Mouse (Mus musculus): Measurements from ENCODE around the gene Ino80b. TPM values are rescaled to one million over a fixed set of nuclear protein-coding genes. Genes with fewer than 3 reads are reported as not detected.
"Not testable (repeated sequence)": the region's sequence is repeated elsewhere in the genome, so short reads cannot be mapped to it uniquely, and the experiment has no call there.

Gene Ino80b
- polyA plus RNA-seq, 1 experiment from 2014 or later, result 8.5 TPM

GRCm38 (mm10) chr6:83165026-83165606, 39.9 kb upstream of the Ino80b start:
- peak overlapping the region; percentile 69 for H3K4me3 ChIP-seq (ENCODE audit: low read depth, low read length)
- no peaks in the 10 kb centered on the region for H3K36me3 ChIP-seq (ENCODE audit: control insufficient read depth, insufficient read depth)
- peak overlapping the region; percentile 68; the same call in 1 of the 2 replicates for H3K9ac ChIP-seq (ENCODE audit: low read depth, low read length)
- no peak for TF ChIP-seq CTCF (IDR thresholded peaks at IDR 0.05; ENCODE audit: low read depth)
- H3K27me3 ChIP-seq (replicated peaks; ENCODE audit: control insufficient read depth, insufficient read depth, low read length), result peaks cover 13% of the 10 kb centered on the region; the same call in 1 of the 2 replicates
- H3K4me1 ChIP-seq (replicated peaks; ENCODE audit: control insufficient read depth, insufficient read depth, low read length), result peaks cover 12% of the 10 kb centered on the region; the same call in 1 of the 2 replicates
- ATAC-seq, result peak; percentile 6; the same call in 1 of the 2 replicates
- H3K4me2 ChIP-seq (replicated peaks; ENCODE audit: low read depth), result peak overlapping the region; percentile 59
- 3% methylated on average over 6 of the region's 6 CpGs for WGBS
- peak overlapping the region; percentile 3; the same call in 1 of the 2 replicates for H3K27ac ChIP-seq (ENCODE audit: low read depth, low read length)
- H3K9me3 ChIP-seq (ENCODE audit: control insufficient read depth), result no peaks in the 10 kb centered on the region

- peak; percentile 34 for ATAC-seq
- TF ChIP-seq CTCF (IDR thresholded peaks at IDR 0.05; ENCODE audit: low read depth), result peak; percentile 85
- Histone ChIP-seq H3K27ac (ENCODE audit: low read depth, low read length) (no peak overlapping the region), H3K27me3 (replicated peaks; ENCODE audit: control insufficient read depth, insufficient read depth, low read length) (peaks cover 13% of the 10 kb centered on the region; the same call in 1 of the 2 replicates), H3K9me3 (ENCODE audit: control insufficient read depth) (no peaks in the 10 kb centered on the region), H3K4me2 (replicated peaks; ENCODE audit: low read depth) (peak overlapping the region; percentile 88), H3K9ac (ENCODE audit: low read depth, low read length) (peak overlapping the region; percentile 45), H3K36me3 (ENCODE audit: control insufficient read depth, insufficient read depth) (no peaks in the 10 kb centered on the region), H3K4me3 (ENCODE audit: low read depth, low read length) (peak overlapping the region; percentile 52), H3K4me1 (replicated peaks; ENCODE audit: control insufficient read depth, insufficient read depth, low read length) (0 out of 2 replicates have a peak, but pooled peaks cover 12% of the 10 kb centered on the region)
- under 1% methylated on average over 8 of the region's 8 CpGs for WGBS
Measured at GRCm38 (mm10) chr6:83162701-83163100, 37.5 kb upstream of the Ino80b start.

GRCm38 (mm10) chr6:83161921-83162641, 36.9 kb upstream of the Ino80b start:
- Histone ChIP-seq H3K36me3 (ENCODE audit: control insufficient read depth, insufficient read depth) (no peaks in the 10 kb centered on the region), H3K4me1 (replicated peaks; ENCODE audit: control insufficient read depth, insufficient read depth, low read length) (0 out of 2 replicates have a peak, but pooled peaks cover 12% of the 10 kb centered on the region), H3K9me3 (ENCODE audit: control insufficient read depth) (no peaks in the 10 kb centered on the region), H3K9ac (ENCODE audit: low read depth, low read length) (peak overlapping the region; percentile 45), H3K4me3 (ENCODE audit: low read depth, low read length) (peak overlapping the region; percentile 52), H3K4me2 (replicated peaks; ENCODE audit: low read depth) (peak overlapping the region; percentile 88), H3K27me3 (replicated peaks; ENCODE audit: control insufficient read depth, insufficient read depth, low read length) (peaks cover 13% of the 10 kb centered on the region; the same call in 1 of the 2 replicates), H3K27ac (ENCODE audit: low read depth, low read length) (no peak overlapping the region)
- TF ChIP-seq CTCF (IDR thresholded peaks at IDR 0.05; ENCODE audit: low read depth), result no peak
- under 1% methylated on average over 49 of the region's 49 CpGs for WGBS
- ATAC-seq, result peak; percentile 37

DNA sequence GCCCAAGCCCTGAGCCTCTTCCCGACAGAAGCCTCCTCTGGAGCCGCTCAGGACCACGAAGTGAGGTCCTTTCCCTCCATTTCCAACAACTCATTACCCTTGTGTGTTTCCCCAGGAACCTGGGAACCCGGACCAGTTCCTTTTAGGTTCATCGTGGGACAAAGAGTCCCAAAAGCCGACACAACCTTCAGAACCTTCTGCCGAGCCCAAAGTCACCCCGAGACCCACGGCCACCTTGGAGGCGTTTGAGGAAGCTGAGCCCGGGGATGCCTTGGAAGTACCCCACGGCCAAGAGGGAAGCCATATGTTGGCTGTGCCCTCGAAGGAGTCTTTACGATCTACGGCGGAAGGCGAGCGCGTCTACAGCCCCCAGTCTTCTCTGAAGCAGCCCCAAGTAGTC, 36.2 kb upstream of the Ino80b start:
- H3K4me1 ChIP-seq (replicated peaks; ENCODE audit: control insufficient read depth, insufficient read depth, low read length), result 0 out of 2 replicates have a peak, but pooled peaks cover 12% of the 10 kb centered on the region
- H3K9ac ChIP-seq (ENCODE audit: low read depth, low read length), result peak overlapping the region; percentile 45; the same call in 1 of the 2 replicates
- WGBS, result 22% methylated on average over 19 of the region's 19 CpGs
- H3K4me3 ChIP-seq (ENCODE audit: low read depth, low read length), result peak overlapping the region; percentile 52
- TF ChIP-seq CTCF (IDR thresholded peaks at IDR 0.05; ENCODE audit: low read depth), result no peak
- no peak overlapping the region for H3K27ac ChIP-seq (ENCODE audit: low read depth, low read length)
- H3K9me3 ChIP-seq (ENCODE audit: control insufficient read depth), result no peaks in the 10 kb centered on the region
- ATAC-seq, result no peak
- H3K27me3 ChIP-seq (replicated peaks; ENCODE audit: control insufficient read depth, insufficient read depth, low read length), result peaks cover 13% of the 10 kb centered on the region; the same call in 1 of the 2 replicates
- H3K4me2 ChIP-seq (replicated peaks; ENCODE audit: low read depth), result peak overlapping the region; percentile 88
- H3K36me3 ChIP-seq (ENCODE audit: control insufficient read depth, insufficient read depth), result no peaks in the 10 kb centered on the region

- 25% methylated on average over 3 of the region's 3 CpGs for WGBS
- H3K9me3 ChIP-seq (ENCODE audit: control insufficient read depth); H3K36me3 ChIP-seq (ENCODE audit: control insufficient read depth, insufficient read depth); H3K4me2 ChIP-seq (replicated peaks; ENCODE audit: low read depth); H3K27ac ChIP-seq (ENCODE audit: low read depth, low read length); H3K4me3 ChIP-seq (ENCODE audit: low read depth, low read length); H3K9ac ChIP-seq (ENCODE audit: low read depth, low read length); ATAC-seq: not testable (repeated sequence)
- Histone ChIP-seq H3K27me3 (replicated peaks; ENCODE audit: control insufficient read depth, insufficient read depth, low read length) (peaks cover 13% of the 10 kb centered on the region; the same call in 1 of the 2 replicates), H3K4me1 (replicated peaks; ENCODE audit: control insufficient read depth, insufficient read depth, low read length) (peaks cover 17% of the 10 kb centered on the region)
- TF ChIP-seq CTCF (IDR thresholded peaks at IDR 0.05; ENCODE audit: low read depth), result peak; percentile 76
Measured at GRCm38 (mm10) chr6:83159456-83159855, 34.2 kb upstream of the Ino80b start.

GRCm38 (mm10) chr6:83156259-83156684, 31.0 kb upstream of the Ino80b start, which contains the start of the genes Wdr54 and 1700003E16Rik:
Wdr54 (minus strand) TSS chr6:83156397.
1700003E16Rik (plus strand) TSS chr6:83156404.
- H3K4me1 ChIP-seq (replicated peaks; ENCODE audit: control insufficient read depth, insufficient read depth, low read length), result peaks cover 6% of the 10 kb centered on the region
- H3K36me3 ChIP-seq (ENCODE audit: control insufficient read depth, insufficient read depth), result peaks cover 13% of the 10 kb centered on the region
- H3K4me2 ChIP-seq (replicated peaks; ENCODE audit: low read depth), result peak within 1 kb of the TSS; percentile 88
- H3K27me3 ChIP-seq (replicated peaks; ENCODE audit: control insufficient read depth, insufficient read depth, low read length), result 0 out of 2 replicates have a peak, but pooled peaks cover 6% of the 10 kb centered on the region
- no peak for TF ChIP-seq CTCF (IDR thresholded peaks at IDR 0.05; ENCODE audit: low read depth)
- under 1% methylated on average over 32 of the region's 32 CpGs for WGBS
- peak within 1 kb of the TSS; percentile 47 for H3K4me3 ChIP-seq (ENCODE audit: low read depth, low read length)
- H3K27ac ChIP-seq (ENCODE audit: low read depth, low read length), result no peak within 1 kb of the TSS
- 0 out of 2 replicates have a peak, but pooled peaks have one; percentile 25 for ATAC-seq
- H3K9ac ChIP-seq (ENCODE audit: low read depth, low read length), result no peak within 1 kb of the TSS
- no peaks in the 10 kb centered on the region for H3K9me3 ChIP-seq (ENCODE audit: control insufficient read depth)
